Mouse (Mus musculus) bone marrow macrophage, adult 2 months (primary cell): ENCODE results near the gene Kcp.

Source experiments
- CTCF ChIP-seq: IDR thresholded peaks from 2 replicates; pipeline ENCODE4 v1.5.1; 2012; ENCODE audit warnings: low read depth, mild to moderate bottlenecking, low read length, moderate library complexity
- POLR2A ChIP-seq: IDR thresholded peaks from 2 replicates; pipeline ENCODE4 v1.6.1; 2012; ENCODE audit warnings: mild to moderate bottlenecking, low read depth, low read length, borderline replicate concordance

DNA sequence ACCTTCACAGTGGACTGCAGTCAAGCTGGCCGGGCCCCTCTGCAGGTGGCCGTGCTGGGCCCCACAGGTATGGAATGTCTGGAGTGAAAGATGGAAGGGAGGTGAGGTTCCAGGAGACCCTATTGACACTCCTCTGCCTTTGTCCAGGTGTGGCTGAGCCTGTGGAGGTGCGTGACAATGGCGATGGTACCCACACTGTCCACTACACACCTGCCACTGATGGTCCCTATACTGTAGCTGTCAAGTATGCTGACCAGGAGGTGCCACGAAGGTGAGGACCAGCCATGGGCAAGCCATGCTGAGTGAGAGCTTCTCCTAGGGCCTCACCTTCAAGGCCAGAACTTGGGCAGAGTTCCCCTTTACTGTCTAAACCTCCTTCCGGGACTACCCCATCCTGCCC lies 57.1 kb downstream of the Kcp start:
- no peak for TF ChIP-seq CTCF
- TF ChIP-seq POLR2A = no peak
